Mouse (Mus musculus) midbrain, embryonic 10.5 days (tissue): ENCODE results near the gene Pxk. TPM values are rescaled to one million over a fixed set of nuclear protein-coding genes. Genes with fewer than 3 reads are reported as not detected.

Experiments
- DNase-seq: peaks from one replicate; pipeline ENCODE4 v3.0.0-alpha.2; 2017; ENCODE audit warnings: low spot score
- H3K27ac ChIP-seq: fragments of 300-500 bp; sonication (generic); replicated peaks from 2 replicates; pipeline ENCODE4 v1.5.1; 2016; ENCODE audit warnings: mild to moderate bottlenecking
- H3K27me3 ChIP-seq: fragments of 300-500 bp; sonication (generic); 2 replicates; pipeline ENCODE4 v1.6.1; 2016; ENCODE audit warnings: low read depth, mild to moderate bottlenecking; ENCODE audit not compliant: poor library complexity, severe bottlenecking
- H3K36me3 ChIP-seq: fragments of 300-500 bp; sonication (generic); 2 replicates; pipeline ENCODE4 v1.6.1; 2016; ENCODE audit warnings: mild to moderate bottlenecking, moderate library complexity
- H3K4me1 ChIP-seq: fragments of 300-500 bp; sonication (generic); 2 replicates; pipeline ENCODE4 v1.6.1; 2016
- H3K4me3 ChIP-seq: fragments of 300-500 bp; sonication (generic); 2 replicates; pipeline ENCODE4 v1.5.1; 2016; ENCODE audit warnings: mild to moderate bottlenecking, moderate library complexity
- H3K9me3 ChIP-seq: fragments of 300-500 bp; sonication (generic); replicated peaks from 2 replicates; pipeline ENCODE4 v1.6.1; 2016; ENCODE audit warnings: mild to moderate bottlenecking
- WGBS: fragments of 180-500 bp; shearing (Covaris S2); methylation state at CpG from one replicate; pipeline ENCODE4 v1.1.7; 2016; 5-methylcytosine and 5-hydroxymethylcytosine counted together
- polyA plus RNA-seq: library from polyadenylated mRNA; unstranded; fragments of >200 nt; fragmentation: Nextera tagmentation; extraction: Ambion mirVana; gene quantifications from 2 replicates; pipeline ENCODE4 v1.2.1, GENCODE M21; 2016

The Pxk gene
- polyA plus RNA-seq, 1 experiment from 2014 or later: 14.7 TPM

GRCm38 (mm10) chr14:8192727-8193126 lies 94.7 kb downstream of the Pxk start:
- H3K4me1 ChIP-seq: no peaks in the 10 kb centered on the region
- DNase-seq: no peak
- H3K27me3 ChIP-seq: no peaks in the 10 kb centered on the region
- no peak overlapping the region for H3K4me3 ChIP-seq
- WGBS: 85% methylated on average over 6 of the region's 6 CpGs
- H3K27ac ChIP-seq: no peak overlapping the region
- H3K9me3 ChIP-seq: no peaks in the 10 kb centered on the region
- no peaks in the 10 kb centered on the region for H3K36me3 ChIP-seq

DNA sequence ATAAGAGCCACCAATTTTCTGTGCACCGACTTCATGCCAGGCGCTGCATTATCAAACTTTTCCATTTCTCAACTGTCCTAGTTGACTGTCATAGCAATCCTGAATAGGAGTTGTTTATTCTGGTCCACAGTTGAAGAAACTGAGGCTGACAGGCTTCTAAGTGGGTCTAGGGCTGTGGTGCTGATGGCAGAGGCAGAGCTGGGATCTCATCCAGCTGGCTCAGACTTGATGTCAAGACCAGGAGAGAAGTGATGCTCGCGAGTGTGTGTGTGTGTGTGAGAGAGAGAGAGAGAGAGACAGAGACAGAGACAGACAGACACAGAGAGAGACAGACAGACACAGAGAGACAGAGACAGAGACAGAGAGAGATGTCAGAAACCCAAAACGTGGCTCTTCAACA lies 102.8 kb downstream of the Pxk start:
- WGBS: 88% methylated on average over 5 of the region's 5 CpGs
- Histone ChIP-seq H3K27me3 (no peaks in the 10 kb centered on the region), H3K4me1 (no peaks in the 10 kb centered on the region), H3K9me3 (no peaks in the 10 kb centered on the region), H3K36me3 (no peaks in the 10 kb centered on the region), H3K4me3 (no peak overlapping the region), H3K27ac (no peak overlapping the region)
- no peak for DNase-seq

- 87% methylated on average over 3 of the region's 3 CpGs for WGBS
- Histone ChIP-seq H3K36me3 (no peaks in the 10 kb centered on the region), H3K27ac (no peak overlapping the region), H3K4me1 (peaks cover 3% of the 10 kb centered on the region), H3K9me3 (no peaks in the 10 kb centered on the region), H3K27me3 (no peaks in the 10 kb centered on the region), H3K4me3 (no peak overlapping the region)
- DNase-seq: no peak
These were observed 103.7 kb downstream of the Pxk start for GRCm38 (mm10) chr14:8201715-8202114.

DNA sequence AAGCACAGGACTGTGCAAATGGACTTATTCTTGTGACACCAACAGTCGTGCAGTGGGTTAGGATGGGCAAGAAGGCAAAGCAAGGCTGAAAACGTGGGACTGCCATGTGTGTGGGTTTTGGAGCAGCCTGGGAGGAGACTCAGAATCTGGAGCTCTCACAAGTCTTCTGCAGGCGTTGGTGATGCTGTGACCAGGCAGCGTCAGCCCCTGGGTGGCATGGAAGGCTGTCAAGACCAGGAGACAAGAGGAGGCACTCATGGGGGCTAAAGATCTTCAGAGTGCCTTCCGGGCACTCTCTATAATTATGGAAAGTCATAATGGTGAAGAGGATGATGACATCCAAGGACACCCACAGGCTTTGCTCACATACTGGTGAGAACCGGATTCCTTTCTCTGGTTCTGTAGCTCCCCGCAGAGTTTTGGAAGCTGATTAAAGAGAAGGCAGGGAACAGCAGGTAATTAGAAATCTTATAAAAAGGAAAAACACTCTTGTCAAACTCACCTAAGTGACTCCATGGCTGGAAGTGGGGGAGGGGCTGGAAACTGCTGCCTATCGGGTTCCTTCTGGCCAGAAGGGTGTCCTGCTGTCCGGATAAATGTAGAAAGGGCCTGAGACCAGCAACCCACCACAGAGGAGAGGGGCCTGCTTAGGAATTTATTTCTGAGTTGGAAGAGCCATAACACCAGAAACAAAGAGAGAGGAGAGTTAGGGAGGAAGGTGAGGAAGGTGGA lies 108.3 kb downstream of the Pxk start:
- Histone ChIP-seq H3K36me3 (no peaks in the 10 kb centered on the region), H3K9me3 (no peaks in the 10 kb centered on the region), H3K4me1 (peaks cover 13% of the 10 kb centered on the region), H3K4me3 (no peak overlapping the region), H3K27me3 (no peaks in the 10 kb centered on the region; the same call in 1 of the 2 replicates), H3K27ac (no peak overlapping the region)
- WGBS: 63% methylated on average over 9 of the region's 9 CpGs
- no peak for DNase-seq

- no peaks in the 10 kb centered on the region for H3K36me3 ChIP-seq
- H3K4me3 ChIP-seq: no peak overlapping the region
- peak; percentile 22 for DNase-seq
- WGBS: 22% methylated on average over 5 of the region's 5 CpGs
- H3K4me1 ChIP-seq: peaks cover 13% of the 10 kb centered on the region
- H3K9me3 ChIP-seq: no peaks in the 10 kb centered on the region
- peak overlapping the region; percentile 28; the same call in 1 of the 2 replicates for H3K27ac ChIP-seq
- no peaks in the 10 kb centered on the region; the same call in 1 of the 2 replicates for H3K27me3 ChIP-seq
These were observed 109.1 kb downstream of the Pxk start for GRCm38 (mm10) chr14:8207105-8207504.

DNA sequence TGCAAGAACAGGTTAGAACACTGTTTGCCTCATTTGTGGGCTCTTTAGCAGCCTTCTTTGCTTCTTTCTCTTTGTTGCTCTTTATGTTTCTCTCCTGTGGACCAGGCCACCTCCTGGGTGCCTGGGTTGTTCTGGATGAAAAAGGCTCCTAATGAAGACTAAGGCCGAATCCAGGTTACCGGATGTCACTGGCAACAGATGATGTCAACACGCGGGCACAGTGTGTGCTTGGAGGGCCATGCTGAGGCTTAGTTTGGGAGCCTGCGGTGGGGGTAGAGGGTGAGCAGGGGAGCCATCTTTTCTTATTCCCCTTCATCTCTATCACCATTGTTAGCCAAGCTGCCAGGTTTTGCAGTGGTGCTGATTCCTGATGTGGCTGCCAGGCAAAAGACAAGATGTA lies 109.5 kb downstream of the Pxk start:
- Histone ChIP-seq H3K27me3 (no peaks in the 10 kb centered on the region; the same call in 1 of the 2 replicates), H3K27ac (peak overlapping the region; percentile 28; the same call in 1 of the 2 replicates)
- 60% methylated on average over 5 of the region's 5 CpGs for WGBS

GRCm38 (mm10) chr14:8208876-8209275 lies 110.9 kb downstream of the Pxk start:
- Histone ChIP-seq H3K36me3 (no peaks in the 10 kb centered on the region), H3K9me3 (no peaks in the 10 kb centered on the region), H3K4me1 (peaks cover 17% of the 10 kb centered on the region), H3K27me3 (no peaks in the 10 kb centered on the region; the same call in none of the 2 replicates), H3K4me3 (no peak overlapping the region), H3K27ac (no peak overlapping the region)
- WGBS: 79% methylated on average over 3 of the region's 3 CpGs
- no peak for DNase-seq

More for the DNA sequence above, 109.5 kb downstream of the Pxk start:
- H3K9me3 ChIP-seq: no peaks in the 10 kb centered on the region
- no peak for DNase-seq
- no peaks in the 10 kb centered on the region for H3K36me3 ChIP-seq
- no peak overlapping the region for H3K4me3 ChIP-seq
- H3K4me1 ChIP-seq: peaks cover 13% of the 10 kb centered on the region

DNA sequence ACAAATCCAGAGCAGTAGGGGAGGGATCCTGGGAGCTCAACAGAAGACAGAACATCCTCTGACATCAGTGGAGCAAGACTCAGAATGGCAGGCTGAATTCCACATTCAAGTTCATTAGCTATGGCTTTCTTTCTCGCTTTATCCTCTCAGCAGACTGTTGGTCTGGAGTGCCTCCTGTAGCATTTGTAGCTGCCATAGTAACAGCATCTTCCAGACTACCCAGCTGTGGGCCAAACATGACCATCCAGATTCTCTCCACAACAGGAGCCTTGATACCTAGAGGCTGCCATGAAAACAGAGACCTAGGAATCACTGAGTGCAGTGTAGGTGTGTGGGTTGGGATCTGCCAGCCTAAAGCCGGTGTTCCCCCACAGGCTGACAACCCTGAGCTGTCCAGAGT lies 111.9 kb downstream of the Pxk start:
- 89% methylated on average over 2 of the region's 2 CpGs for WGBS
- no peak for DNase-seq
- H3K36me3 ChIP-seq: no peaks in the 10 kb centered on the region

DNA sequence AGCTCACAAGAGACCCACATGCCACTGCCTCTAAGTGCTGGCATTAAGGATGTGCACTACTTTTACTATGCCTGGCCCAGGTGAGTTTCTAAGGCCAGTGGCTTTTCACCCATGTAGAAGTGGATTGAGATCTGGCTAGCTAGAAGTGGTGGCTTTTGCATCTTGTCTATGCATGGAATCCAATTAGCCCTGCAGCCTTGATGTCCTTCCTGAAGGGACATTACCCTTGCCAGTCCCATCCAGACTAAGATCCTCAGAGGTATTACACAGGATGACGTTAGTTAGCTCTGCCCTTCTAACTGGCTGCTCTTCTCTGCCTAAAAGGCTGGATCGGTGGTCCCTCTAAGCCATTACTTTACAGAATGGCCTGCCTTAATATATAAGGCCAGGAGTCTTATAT lies 115.0 kb downstream of the Pxk start:
- Histone ChIP-seq H3K27ac (no peak overlapping the region), H3K36me3 (no peaks in the 10 kb centered on the region), H3K9me3 (no peaks in the 10 kb centered on the region), H3K4me3 (no peak overlapping the region), H3K27me3 (peaks cover 35% of the 10 kb centered on the region), H3K4me1 (peaks cover 26% of the 10 kb centered on the region)
- 76% methylated on average over 2 of the region's 2 CpGs for WGBS
- DNase-seq: no peak

More for the DNA sequence above, 111.9 kb downstream of the Pxk start:
- peaks cover 23% of the 10 kb centered on the region for H3K4me1 ChIP-seq
- H3K27me3 ChIP-seq: peaks cover 4% of the 10 kb centered on the region
- no peaks in the 10 kb centered on the region for H3K9me3 ChIP-seq
- no peak overlapping the region for H3K27ac ChIP-seq
- no peak overlapping the region for H3K4me3 ChIP-seq

DNA sequence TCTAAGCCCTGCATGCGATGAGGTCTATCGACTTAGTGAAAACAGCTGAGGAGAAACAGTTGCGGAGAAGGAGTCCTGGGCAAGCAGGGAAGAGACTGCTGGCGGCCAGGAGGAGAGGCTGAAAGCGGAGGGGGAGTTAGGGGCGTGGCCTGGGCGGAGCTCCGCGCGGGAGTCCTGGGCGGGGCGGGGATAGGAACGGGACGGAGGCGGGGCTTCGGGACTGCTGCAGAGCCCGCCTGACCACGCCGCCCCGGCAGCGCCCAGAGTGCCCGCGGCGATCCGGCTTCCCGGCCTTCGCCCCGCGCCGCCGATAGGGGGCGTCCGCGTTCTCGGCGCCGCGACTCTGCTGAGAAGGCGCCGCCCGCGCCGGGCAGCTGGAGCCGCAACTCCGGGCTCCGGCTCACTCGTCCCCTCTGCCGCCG lies 115.8 kb downstream of the Pxk start, which contains the start of gene Kctd6:
Gene Kctd6, plus strand, starts transcription at position 338 of the 422 bp plus-strand sequence.
- peak within 1 kb of the TSS; percentile 68 for H3K4me3 ChIP-seq
- peak within 1 kb of the TSS; percentile 91 for H3K27ac ChIP-seq
- 2% methylated on average over 46 of the region's 49 CpGs for WGBS
- peak; percentile 97 for DNase-seq
- H3K9me3 ChIP-seq: no peaks in the 10 kb centered on the region
- H3K36me3 ChIP-seq: no peaks in the 10 kb centered on the region
- H3K27me3 ChIP-seq: peaks cover 43% of the 10 kb centered on the region
- H3K4me1 ChIP-seq: peaks cover 34% of the 10 kb centered on the region

Other genes starting within 250 kb of the Pxk start
- 0.37 and 0.48 TPM in 2 replicates for gene Gm45521, start 140.9 kb upstream of the Pxk start, polyA plus RNA-seq
- 0.05 TPM in 1 of 2 replicates, not detected in the other for gene Dnase1l3, start 103.6 kb upstream of the Pxk start, polyA plus RNA-seq
- 14.7 and 16.6 TPM in 2 replicates for gene Abhd6, start 95.3 kb upstream of the Pxk start, polyA plus RNA-seq
- gene Rpp14, start 17.8 kb upstream of the Pxk start, polyA plus RNA-seq: 57.5 and 60.1 TPM in 2 replicates
- gene Pdhb, start 74.8 kb downstream of the Pxk start, polyA plus RNA-seq: 214 and 225 TPM in 2 replicates
- 2.4 and 2.6 TPM in 2 replicates for gene Kctd6, start 115.9 kb downstream of the Pxk start, polyA plus RNA-seq
- 0.05 TPM in 1 of 2 replicates, not detected in the other for gene Acox2, start 161.1 kb downstream of the Pxk start, polyA plus RNA-seq
- gene Fam107a, start 219.8 kb downstream of the Pxk start, polyA plus RNA-seq: 0.14 and 0.34 TPM in 2 replicates